Mouse (Mus musculus): ENCODE data around the gene Cldn5. TPM values are rescaled to one million over a fixed set of nuclear protein-coding genes. Genes with fewer than 3 reads are reported as not detected.

The Cldn5 gene
- polyA plus RNA-seq, 1 experiment from 2014 or later: 30.0 TPM

Other genes with a start within 250 kb of the Cldn5 start
- 15.4 and 15.5 TPM in 2 replicates for gene Tbx1, start 186.2 kb upstream of the Cldn5 start, polyA plus RNA-seq (2016; fragmentation: Nextera tagmentation; extraction: Ambion mirVana)
- 10.1 and 11.1 TPM in 2 replicates for gene Gp1bb, start 154.4 kb upstream of the Cldn5 start, polyA plus RNA-seq (2016; fragmentation: Nextera tagmentation; extraction: Ambion mirVana)
- gene Gm49601, start 150.4 kb upstream of the Cldn5 start, polyA plus RNA-seq (2016; fragmentation: Nextera tagmentation; extraction: Ambion mirVana): 12.6 and 13.5 TPM in 2 replicates
- gene Sept5, start 146.9 kb upstream of the Cldn5 start, polyA plus RNA-seq (2016; fragmentation: Nextera tagmentation; extraction: Ambion mirVana): 98.7 and 105 TPM in 2 replicates
- 96.5 and 115 TPM in 2 replicates for gene Ufd1, start 34.9 kb downstream of the Cldn5 start, polyA plus RNA-seq (2016; fragmentation: Nextera tagmentation; extraction: Ambion mirVana)
- gene Cdc45, start 35.1 kb downstream of the Cldn5 start, polyA plus RNA-seq (2016; fragmentation: Nextera tagmentation; extraction: Ambion mirVana): 27.3 and 28.1 TPM in 2 replicates
- 28.4 and 32.7 TPM in 2 replicates for gene 2510002D24Rik, start 59.7 kb downstream of the Cldn5 start, polyA plus RNA-seq (2016; fragmentation: Nextera tagmentation; extraction: Ambion mirVana)
- gene Gm28539, start 59.7 kb downstream of the Cldn5 start, polyA plus RNA-seq (2016; fragmentation: Nextera tagmentation; extraction: Ambion mirVana): not detected in 2 replicates
- 70.3 and 76.8 TPM in 2 replicates for gene Mrpl40, start 100.0 kb downstream of the Cldn5 start, polyA plus RNA-seq (2016; fragmentation: Nextera tagmentation; extraction: Ambion mirVana)
- gene Hira, start 100.2 kb downstream of the Cldn5 start, polyA plus RNA-seq (2016; fragmentation: Nextera tagmentation; extraction: Ambion mirVana): 23.3 and 24.2 TPM in 2 replicates

All from hindbrain, embryonic 12.5 days (tissue).